Mouse (Mus musculus) hindbrain, postnatal 0 days (tissue): ENCODE measurements around the gene Pip4k2a. TPM values are rescaled to one million over a fixed set of nuclear protein-coding genes. Genes with fewer than 3 reads are reported as not detected.

Experiments
- ATAC-seq: fragments of 200-750 bp; cut with Nextera tagmentation; 2 replicates; pipeline ENCODE4 v1.8.0; 2017; ENCODE audit warnings: mild to moderate bottlenecking, moderate TSS enrichment, moderate library complexity
- DNase-seq: peaks from one replicate; pipeline ENCODE4 v3.0.0-alpha.2; 2015; ENCODE audit warnings: low spot score
- H3K27ac ChIP-seq: fragments of 300-500 bp; sonication (generic); 2 replicates; pipeline ENCODE4 v1.5.1; 2014; ENCODE audit warnings: mild to moderate bottlenecking
- H3K27me3 ChIP-seq: fragments of 300-500 bp; sonication (generic); 2 replicates; pipeline ENCODE4 v1.6.1; 2014; ENCODE audit warnings: low read length, mixed read lengths; ENCODE audit not compliant: insufficient read depth
- H3K36me3 ChIP-seq: fragments of 300-500 bp; sonication (generic); 2 replicates; pipeline ENCODE4 v1.6.1; 2014; ENCODE audit warnings: low read length, mixed read lengths; ENCODE audit not compliant: insufficient read depth
- H3K4me1 ChIP-seq: fragments of 300-500 bp; sonication (generic); 2 replicates; pipeline ENCODE4 v1.6.1; 2014; ENCODE audit warnings: antibody characterized with exemption, low read length, mixed read lengths; ENCODE audit not compliant: insufficient read depth
- H3K4me2 ChIP-seq: fragments of 300-500 bp; sonication (generic); 2 replicates; pipeline ENCODE4 v1.6.1; 2014; ENCODE audit warnings: low read depth, mild to moderate bottlenecking, low read length, moderate library complexity, mixed read lengths
- H3K4me3 ChIP-seq: fragments of 300-500 bp; sonication (generic); 2 replicates; pipeline ENCODE4 v1.5.1; 2014; ENCODE audit warnings: low read length
- H3K9ac ChIP-seq: fragments of 300-500 bp; sonication (generic); replicated peaks from 2 replicates; pipeline ENCODE4 v1.6.1; 2014; ENCODE audit warnings: mild to moderate bottlenecking, low read length, moderate library complexity, mixed read lengths
- H3K9me3 ChIP-seq: fragments of 300-500 bp; sonication (generic); 2 replicates; pipeline ENCODE4 v1.6.1; 2016; ENCODE audit warnings: low read length, mixed read lengths
- CTCF ChIP-seq: IDR thresholded peaks from 2 replicates; pipeline ENCODE4 v1.5.1; 2016; ENCODE audit warnings: antibody characterized with exemption, control low read depth, low read depth
- WGBS: fragments of 180-500 bp; shearing (Covaris S2); extraction: QIAGEN DNeasy Blood & Tissue Kit; methylation state at CpG from one replicate; pipeline ENCODE4 v1.1.7; 2014; 5-methylcytosine and 5-hydroxymethylcytosine counted together
- polyA plus RNA-seq: library from polyadenylated mRNA; unstranded; fragments of >200 nt; fragmentation: Nextera tagmentation; extraction: Ambion mirVana; gene quantifications from 2 replicates; pipeline ENCODE4 v1.2.1, GENCODE M21; 2015
- total RNA-seq: library from RNA; depleted of rRNA; stranded (reverse); fragments of >200 nt; gene quantifications from 2 replicates; pipeline ENCODE4 v1.2.3, GENCODE M21; 2014

The Pip4k2a gene
- total and polyA plus RNA-seq, 2 experiments from 2014 or later, result 5.5 to 8.2 TPM

GRCm38 (mm10) chr2:18996451-18997211 lies 1.3 kb downstream of the Pip4k2a start:
- no peaks in the 10 kb centered on the region for H3K27me3 ChIP-seq
- no peaks in the 10 kb centered on the region for H3K9me3 ChIP-seq
- 0 out of 2 replicates have a peak overlapping the region, but pooled peaks have one; percentile 64 for H3K27ac ChIP-seq
- ATAC-seq (no peak), DNase-seq (peak; percentile 9)
- H3K4me1 ChIP-seq, result peaks cover 14% of the 10 kb centered on the region; the same call in 1 of the 2 replicates
- H3K9ac ChIP-seq, result peak overlapping the region; percentile 71
- peak overlapping the region; percentile 93 for H3K4me2 ChIP-seq
- WGBS, result under 1% methylated on average over 25 of the region's 25 CpGs
- peak overlapping the region; percentile 90 for H3K4me3 ChIP-seq
- H3K36me3 ChIP-seq, result no peaks in the 10 kb centered on the region
- TF ChIP-seq CTCF, result no peak

DNA sequence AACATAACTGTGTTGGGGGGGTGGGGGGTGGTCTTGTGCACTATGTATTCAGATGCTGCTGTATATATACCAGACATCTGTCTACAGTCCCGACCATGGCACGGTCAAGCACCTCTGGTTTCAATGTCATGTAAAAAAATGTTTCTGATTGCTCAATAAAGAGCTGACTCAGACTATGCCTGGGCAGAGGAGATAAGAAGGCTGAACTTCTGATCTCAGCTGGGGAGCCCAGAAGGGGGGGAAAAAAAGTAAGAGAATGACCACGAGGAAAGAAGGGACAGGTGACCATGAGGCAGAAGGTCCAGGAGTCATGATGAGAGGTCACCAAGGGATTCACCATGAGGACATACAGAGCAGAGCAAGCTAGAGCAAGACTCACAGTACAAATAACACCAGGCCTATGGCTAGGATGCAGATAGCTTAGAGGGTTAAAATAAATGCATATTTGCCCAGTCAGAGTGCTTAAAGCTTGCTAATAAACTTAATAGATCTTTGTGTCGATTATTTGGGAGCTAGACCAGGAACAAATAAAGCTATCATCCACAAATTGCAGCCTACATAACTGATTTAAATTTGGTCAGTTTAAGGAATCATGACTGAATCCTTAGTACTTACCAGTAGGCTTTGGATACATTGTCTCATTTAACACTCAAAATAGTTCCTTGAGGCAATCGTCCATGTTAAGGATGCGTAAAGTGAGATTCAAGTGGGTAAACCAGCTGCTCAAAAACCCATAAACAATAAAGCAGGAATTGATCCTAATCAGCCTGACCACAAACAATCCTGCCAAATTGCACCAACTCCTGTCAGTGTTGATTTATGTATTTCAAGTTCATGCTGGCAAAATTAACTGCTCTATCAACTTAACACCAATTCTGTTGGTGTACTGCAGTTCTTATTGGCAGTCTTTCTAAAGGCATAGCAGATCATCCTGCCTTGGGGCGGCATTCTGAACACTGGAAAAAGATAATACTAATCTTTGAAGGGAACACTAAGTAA lies 5.1 kb downstream of the Pip4k2a start:
- H3K9ac ChIP-seq, result no peak overlapping the region
- 83% methylated on average over 7 of the region's 7 CpGs for WGBS
- no peak overlapping the region for H3K27ac ChIP-seq
- H3K27me3 ChIP-seq, result no peaks in the 10 kb centered on the region
- H3K4me3 ChIP-seq, result no peak overlapping the region
- no peaks in the 10 kb centered on the region for H3K36me3 ChIP-seq
- ATAC-seq (no peak), DNase-seq (no peak)
- H3K9me3 ChIP-seq, result no peaks in the 10 kb centered on the region
- 0 out of 2 replicates have a peak, but pooled peaks cover 9% of the 10 kb centered on the region for H3K4me1 ChIP-seq
- no peak overlapping the region for H3K4me2 ChIP-seq
- TF ChIP-seq CTCF, result no peak

DNA sequence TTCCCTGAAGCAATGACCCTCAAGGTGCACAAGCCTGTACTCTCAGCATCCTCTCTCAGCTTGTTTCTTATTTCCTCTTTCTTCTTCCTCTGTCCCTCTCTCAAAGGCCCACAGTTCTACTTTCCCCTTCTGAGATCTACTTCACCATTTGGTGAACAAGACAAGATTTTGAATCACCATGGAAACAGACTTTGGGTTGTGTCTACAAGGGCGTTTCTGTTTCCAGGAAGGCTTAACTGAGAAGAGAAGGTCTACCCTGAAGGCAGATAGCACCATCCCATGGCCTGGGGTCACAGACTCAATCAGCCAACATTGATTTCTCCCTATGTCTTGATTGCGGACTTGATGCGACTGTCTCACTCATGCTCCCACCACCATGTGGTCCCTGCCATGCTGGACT lies 9.0 kb downstream of the Pip4k2a start:
- WGBS, result 89% methylated on average over 3 of the region's 3 CpGs
- no peak for TF ChIP-seq CTCF
- H3K4me1 ChIP-seq, result no peaks in the 10 kb centered on the region
- no peaks in the 10 kb centered on the region for H3K9me3 ChIP-seq
- H3K27ac ChIP-seq, result no peak overlapping the region
- DNase-seq (no peak), ATAC-seq (no peak)
- H3K4me2 ChIP-seq, result no peak overlapping the region
- H3K36me3 ChIP-seq, result no peaks in the 10 kb centered on the region
- H3K9ac ChIP-seq, result no peak overlapping the region
- H3K4me3 ChIP-seq, result no peak overlapping the region
- no peaks in the 10 kb centered on the region for H3K27me3 ChIP-seq

DNA sequence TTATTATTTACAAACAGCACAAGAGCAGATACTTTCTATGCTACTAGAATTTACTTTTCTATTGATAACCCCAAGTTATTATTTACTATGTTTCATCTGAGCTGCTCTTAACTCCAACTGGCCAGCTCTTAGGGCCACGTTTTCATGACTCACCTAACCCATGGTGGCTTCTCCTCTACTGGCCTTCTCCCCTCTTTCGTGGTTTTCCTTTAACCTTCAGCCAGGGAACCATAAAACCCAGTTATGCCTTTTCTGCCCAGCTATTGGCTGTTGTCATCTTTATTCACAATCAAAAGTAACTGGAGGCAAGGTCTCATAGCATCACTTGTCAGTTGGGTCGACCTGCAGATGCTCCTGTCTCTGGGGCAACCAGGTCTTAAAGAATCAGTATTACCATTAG lies 12.4 kb downstream of the Pip4k2a start:
- Histone ChIP-seq H3K4me2 (no peak overlapping the region), H3K36me3 (no peaks in the 10 kb centered on the region), H3K27ac (no peak overlapping the region), H3K27me3 (no peaks in the 10 kb centered on the region), H3K9me3 (no peaks in the 10 kb centered on the region), H3K4me3 (no peak overlapping the region), H3K4me1 (no peaks in the 10 kb centered on the region), H3K9ac (no peak overlapping the region)
- WGBS, result 83% methylated on average over 3 of the region's 3 CpGs
- ATAC-seq, result no peak
- no peak for DNase-seq
- TF ChIP-seq CTCF, result no peak

- no peak for DNase-seq
- no peak for ATAC-seq
Measured at GRCm38 (mm10) chr2:18984095-18984847, 13.7 kb downstream of the Pip4k2a start.

DNA sequence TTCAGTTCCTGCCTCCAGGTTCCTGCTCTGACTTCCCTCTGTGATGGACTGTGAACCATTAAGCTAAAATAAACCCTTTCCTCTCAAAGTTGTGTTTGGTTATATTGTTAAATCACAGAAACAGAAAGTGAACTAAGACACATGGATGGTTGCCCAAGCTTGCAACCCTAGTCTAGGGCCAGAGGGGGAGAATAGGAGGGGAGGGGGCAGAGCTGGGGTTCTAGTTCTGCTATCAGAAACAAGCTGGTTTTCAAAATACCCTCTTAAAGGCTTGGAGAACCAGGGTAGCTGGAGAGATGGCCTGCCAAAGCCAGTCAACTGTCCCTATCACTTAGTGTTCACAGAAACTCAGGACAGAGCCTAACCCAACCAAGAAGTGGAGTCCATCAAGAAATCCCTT lies 14.4 kb downstream of the Pip4k2a start:
- H3K27ac ChIP-seq, result no peak overlapping the region

More at GRCm38 (mm10) chr2:18984095-18984847, 13.7 kb downstream of the Pip4k2a start:
- 92% methylated on average over 15 of the region's 15 CpGs for WGBS
- no peak for TF ChIP-seq CTCF
- Histone ChIP-seq H3K9me3 (no peaks in the 10 kb centered on the region), H3K4me3 (no peak overlapping the region), H3K4me2 (no peak overlapping the region), H3K27ac (no peak overlapping the region), H3K36me3 (no peaks in the 10 kb centered on the region), H3K9ac (no peak overlapping the region), H3K4me1 (no peaks in the 10 kb centered on the region), H3K27me3 (no peaks in the 10 kb centered on the region)

More for the DNA sequence above, 14.4 kb downstream of the Pip4k2a start:
- TF ChIP-seq CTCF, result no peak
- no peaks in the 10 kb centered on the region for H3K27me3 ChIP-seq
- H3K4me3 ChIP-seq, result no peak overlapping the region
- no peaks in the 10 kb centered on the region for H3K9me3 ChIP-seq
- no peaks in the 10 kb centered on the region for H3K4me1 ChIP-seq
- DNase-seq (no peak), ATAC-seq (no peak)
- H3K36me3 ChIP-seq, result no peaks in the 10 kb centered on the region
- no peak overlapping the region for H3K4me2 ChIP-seq
- no peak overlapping the region for H3K9ac ChIP-seq
